Mouse (Mus musculus) layer of hippocampus, adult 6 months (tissue): ENCODE measurements around the gene Hirip3. TPM values are rescaled to one million over a fixed set of nuclear protein-coding genes. Genes with fewer than 3 reads are reported as not detected.

Experiments used
- long read RNA-seq, 2 experiments: library from polyadenylated mRNA; unstranded; transcript quantifications; one replicate each; pipeline ENCODE4 v2.0.0; 2019 to 2020
- polyA plus RNA-seq: library from polyadenylated mRNA; unstranded; fragments of <200 nt; fragmentation: Nextera tagmentation; gene quantifications from 2 replicates; pipeline ENCODE4 v1.2.3, GENCODE M21; 2021

Gene Hirip3
- 2.4 and 3.8 TPM in 2 replicates for polyA plus RNA-seq
- long read RNA-seq, experiment 1, partial matches to known transcripts, result 4 of 8 reads
- long read RNA-seq, experiment 1, other reads (novel, unspliced or antisense), result 4 of 8 reads
- long read RNA-seq, experiment 2, partial matches to known transcripts, result 0 of 10 reads
- long read RNA-seq, experiment 2, other reads (novel, unspliced or antisense), result 6 of 10 reads

GRCm38 (mm10) chr7:126861429-126862130 lies at the start of gene Hirip3:
Hirip3 (plus strand) TSS chr7:126861972.

GRCm38 (mm10) chr7:126831539-126831938 lies 30.2 kb upstream of the Hirip3 start, which contains the start of gene 4930451I11Rik:
4930451I11Rik (minus strand) TSS chr7:126831639.

GRCm38 (mm10) chr7:126847116-126847420 lies 14.7 kb upstream of the Hirip3 start, which contains the start of gene Doc2a:
Doc2a (plus strand) TSS chr7:126847416.

DNA sequence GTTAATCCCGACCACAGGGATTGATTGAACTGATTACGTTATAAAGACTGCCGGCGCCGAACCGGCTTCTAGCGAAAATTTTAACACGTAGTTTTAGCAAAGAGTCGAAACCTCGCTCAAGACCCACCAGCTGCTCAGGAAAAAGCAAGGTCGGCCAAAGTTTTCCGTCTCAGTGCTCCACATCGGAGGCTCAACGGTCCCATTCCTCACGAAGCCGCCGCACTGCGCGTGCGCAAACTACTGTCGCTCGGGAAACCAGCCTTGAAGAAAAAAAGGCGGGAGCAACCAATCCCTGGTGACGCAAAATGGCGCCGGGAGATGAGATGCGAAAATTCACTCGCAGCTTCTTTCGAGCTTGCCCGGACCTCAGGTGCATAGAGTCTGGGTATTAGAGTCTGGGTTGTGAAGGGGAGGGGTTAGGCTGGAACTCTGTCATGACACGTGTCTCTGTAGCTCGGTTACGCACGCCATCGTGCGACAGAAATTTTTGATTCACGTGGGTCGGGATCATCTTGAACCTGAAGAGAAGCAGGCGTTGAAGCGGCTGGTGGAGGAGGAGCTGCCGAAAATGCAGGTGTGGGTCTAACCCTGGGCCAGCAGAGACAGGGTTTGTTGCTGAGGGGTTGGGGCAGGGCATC lies 494 bp downstream of the Hirip3 start, which contains the start of gene Ino80e:
TSS of gene Ino80e (minus strand) at position 231 of the 638 bp plus-strand sequence.

DNA sequence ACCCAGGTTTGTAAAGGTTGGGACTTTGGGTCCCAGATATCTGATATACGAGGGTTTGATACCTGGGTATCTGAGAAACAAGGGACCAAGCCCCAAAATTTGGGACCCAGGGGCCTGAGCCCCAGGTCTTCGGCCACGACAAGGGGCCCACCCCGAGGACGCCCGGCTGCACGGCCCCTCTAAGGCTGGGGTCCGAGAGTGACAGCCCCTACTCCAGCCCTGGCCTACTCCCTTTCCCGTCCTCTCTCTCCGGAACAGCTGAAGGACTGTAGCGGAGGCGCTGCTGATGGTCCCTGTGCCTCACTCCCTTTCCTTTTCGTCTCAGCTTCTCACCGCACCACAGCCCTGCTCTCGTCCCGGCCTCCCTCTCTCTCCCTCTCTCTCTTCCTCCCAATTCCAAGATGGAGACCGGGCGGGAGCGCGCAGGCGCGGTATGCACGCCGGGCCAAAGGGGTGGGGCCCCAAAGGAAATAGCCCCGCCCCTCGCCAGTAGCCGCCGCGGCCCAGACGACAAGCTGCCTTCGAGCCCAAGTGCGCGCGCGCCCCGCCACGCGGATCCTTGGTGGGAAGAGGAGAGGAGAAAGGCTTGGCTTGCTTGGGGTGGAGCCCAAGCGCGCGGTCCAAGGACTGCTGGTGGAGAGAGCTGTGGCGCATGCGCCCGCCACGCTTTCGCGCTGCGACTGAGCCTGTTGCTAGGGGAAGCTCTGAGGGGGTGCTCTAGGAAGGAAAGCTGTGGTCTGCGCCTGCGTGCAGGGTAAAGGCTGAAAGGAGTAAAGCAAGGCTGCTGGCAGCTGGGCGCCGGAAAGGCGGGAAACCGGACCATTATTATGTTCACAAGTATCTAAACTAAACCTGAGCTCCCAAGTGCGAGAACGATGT lies 22.8 kb downstream of the Hirip3 start, which contains the start of gene Taok2:
TSS of gene Taok2 (minus strand) at position 418 of the 879 bp plus-strand sequence.

Other genes starting within 250 kb of the Hirip3 start
- 23.0 and 25.6 TPM in 2 replicates for gene Nupr1, start 231.1 kb upstream of the Hirip3 start, polyA plus RNA-seq
- gene Sgf29, start 212.7 kb upstream of the Hirip3 start, polyA plus RNA-seq, result 29.6 and 29.9 TPM in 2 replicates
- gene Sult1a1, start 185.5 kb upstream of the Hirip3 start, polyA plus RNA-seq, result 11.5 and 17.2 TPM in 2 replicates
- 280 and 281 TPM in 2 replicates for gene Bola2, start 166.6 kb upstream of the Hirip3 start, polyA plus RNA-seq
- 6.3 and 7.9 TPM in 2 replicates for gene Slx1b, start 166.2 kb upstream of the Hirip3 start, polyA plus RNA-seq
- gene Coro1a, start 154.2 kb upstream of the Hirip3 start, polyA plus RNA-seq, result 113 and 139 TPM in 2 replicates
- 44.9 and 49.7 TPM in 2 replicates for gene Mapk3, start 102.4 kb upstream of the Hirip3 start, polyA plus RNA-seq
- 0.65 TPM in 1 of 2 replicates, not detected in the other for gene Gdpd3, start 95.6 kb upstream of the Hirip3 start, polyA plus RNA-seq
- 240 and 274 TPM in 2 replicates for gene Ypel3, start 85.0 kb upstream of the Hirip3 start, polyA plus RNA-seq
- gene Tbx6, start 80.5 kb upstream of the Hirip3 start, polyA plus RNA-seq, result not detected in 2 replicates
- gene Ppp4c, start 69.5 kb upstream of the Hirip3 start, polyA plus RNA-seq, result 52.4 and 61.8 TPM in 2 replicates
- 4.4 and 5.3 TPM in 2 replicates for gene Fam57b, start 64.3 kb upstream of the Hirip3 start, polyA plus RNA-seq
- gene 4930451I11Rik, start 30.3 kb upstream of the Hirip3 start, polyA plus RNA-seq, result not detected in 2 replicates
- 6.7 and 7.2 TPM in 2 replicates for gene Doc2a, start 14.6 kb upstream of the Hirip3 start, polyA plus RNA-seq
- gene Ino80e, start 405 bp downstream of the Hirip3 start, polyA plus RNA-seq, result 46.0 and 48.1 TPM in 2 replicates
- 8.2 and 10.1 TPM in 2 replicates for gene Taok2, start 22.7 kb downstream of the Hirip3 start, polyA plus RNA-seq
- gene Tmem219, start 60.9 kb downstream of the Hirip3 start, polyA plus RNA-seq, result 28.6 and 32.5 TPM in 2 replicates
- gene Kctd13, start 66.9 kb downstream of the Hirip3 start, polyA plus RNA-seq, result 262 and 282 TPM in 2 replicates
- gene Asphd1, start 87.6 kb downstream of the Hirip3 start, polyA plus RNA-seq, result 10.4 and 12.0 TPM in 2 replicates
- 70.3 and 76.4 TPM in 2 replicates for gene Sez6l2, start 88.6 kb downstream of the Hirip3 start, polyA plus RNA-seq
- 205 and 220 TPM in 2 replicates for gene Cdipt, start 113.9 kb downstream of the Hirip3 start, polyA plus RNA-seq
- 0.46 and 0.93 TPM in 2 replicates for gene Cdiptos, start 114.1 kb downstream of the Hirip3 start, polyA plus RNA-seq
- 4.2 and 5.5 TPM in 2 replicates for gene Mvp, start 152.6 kb downstream of the Hirip3 start, polyA plus RNA-seq
- 0.55 TPM in 1 of 2 replicates, not detected in the other for gene Pagr1b, start 154.5 kb downstream of the Hirip3 start, polyA plus RNA-seq
- 28.6 and 49.8 TPM in 2 replicates for gene Pagr1a, start 155.4 kb downstream of the Hirip3 start, polyA plus RNA-seq
- 8.1 and 19.3 TPM in 2 replicates for gene Gm42742, start 159.1 kb downstream of the Hirip3 start, polyA plus RNA-seq
- gene Prrt2, start 159.2 kb downstream of the Hirip3 start, polyA plus RNA-seq, result 96.1 and 120 TPM in 2 replicates
- gene Maz, start 165.1 kb downstream of the Hirip3 start, polyA plus RNA-seq, result 5.6 and 7.1 TPM in 2 replicates
- gene Kif22, start 180.5 kb downstream of the Hirip3 start, polyA plus RNA-seq, result 15.6 and 17.6 TPM in 2 replicates
- not detected in 2 replicates for gene Zg16, start 225.4 kb downstream of the Hirip3 start, polyA plus RNA-seq
- gene AI467606, start 229.4 kb downstream of the Hirip3 start, polyA plus RNA-seq, result 1.8 and 2.1 TPM in 2 replicates